Mouse (Mus musculus): Measurements from ENCODE around the gene Tmtc3.

DNA sequence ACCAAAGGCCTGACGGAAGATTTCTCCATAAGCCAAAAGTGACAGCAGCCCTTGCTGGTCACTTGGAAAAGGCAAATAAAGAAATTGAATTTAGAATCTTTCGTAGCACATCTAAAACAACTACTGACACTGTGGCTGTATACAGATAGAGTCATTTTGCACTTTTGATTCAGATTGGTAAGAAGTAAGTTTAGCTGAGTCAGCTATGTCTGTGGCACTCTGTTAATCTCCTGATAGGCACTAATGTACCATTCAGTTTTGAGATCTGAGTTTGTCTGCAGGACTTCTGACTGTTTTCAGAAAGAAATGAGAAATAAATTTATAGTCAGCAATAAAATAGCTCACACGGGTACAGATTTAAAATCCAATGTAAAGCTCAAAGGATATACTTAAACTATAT lies 7.6 kb downstream of the Tmtc3 start:
- TF ChIP-seq HCFC1 (IDR thresholded peaks at IDR 0.05; ENCODE audit: borderline replicate concordance, insufficient read depth, low read length) = no peak
- TF ChIP-seq CHD2 (IDR thresholded peaks at IDR 0.05; ENCODE audit: low read depth, low read length) = no peak
- TF ChIP-seq ZC3H11A (IDR thresholded peaks at IDR 0.05; ENCODE audit: borderline replicate concordance, low read depth, low read length) = no peak
- peak; percentile 70; the same call in 1 of the 2 replicates for TF ChIP-seq MAFK (IDR thresholded peaks at IDR 0.05; ENCODE audit: insufficient read depth, low read depth, low read length)

All from ES-E14 (cell line).